7 mouse cellular contexts compared by ENCODE assay signal in genomic region chr3:121722971-121723844, GRCm38 (mm10). TPM values are rescaled to one million over a fixed set of nuclear protein-coding genes. Genes with fewer than 3 reads are reported as not detected.
DNase-seq lines count a peak whose midpoint lies in the region; ATAC-seq and TF ChIP-seq lines count a peak whose summit lies in the region.

F3 (plus strand) TSS chr3:121723537.

- peaks cover 15% of the 10 kb centered on the region; the same call in 1 of the 2 replicates for H3K4me1 ChIP-seq in kidney, adult 2 months (ENCODE audit: control insufficient read depth, insufficient read depth, low read length)
- H3K4me1 ChIP-seq in limb, embryonic 13.5 days, result peaks cover 39% of the 10 kb centered on the region
- H3K4me1 ChIP-seq in midbrain, embryonic 14.5 days (ENCODE audit: control insufficient read depth, insufficient read depth, low read length), result peaks cover 15% of the 10 kb centered on the region

- H3K9ac ChIP-seq in limb, embryonic 13.5 days, result peak within 1 kb of the TSS; percentile 66
- peak within 1 kb of the TSS; percentile 65 for H3K9ac ChIP-seq in midbrain, embryonic 14.5 days (replicated peaks; ENCODE audit: low read length)

- peak; percentile 75 for TF ChIP-seq CTCF in kidney, adult 2 months (conservative IDR thresholded peaks at IDR 0.05; ENCODE audit: insufficient read depth, insufficient read length, low read depth, low read length)

- no peaks in the 10 kb centered on the region for H3K36me3 ChIP-seq in kidney, adult 2 months (ENCODE audit: control insufficient read depth, insufficient read depth, low read length)
- no peaks in the 10 kb centered on the region for H3K36me3 ChIP-seq in limb, embryonic 13.5 days
- no peaks in the 10 kb centered on the region for H3K36me3 ChIP-seq in midbrain, embryonic 14.5 days (ENCODE audit: control insufficient read depth, insufficient read depth, low read length)

- no peaks in the 10 kb centered on the region for H3K9me3 ChIP-seq in limb, embryonic 13.5 days
- no peaks in the 10 kb centered on the region for H3K9me3 ChIP-seq in midbrain, embryonic 14.5 days (ENCODE audit: control insufficient read depth, low read length)

- H3K4me3 ChIP-seq in kidney, adult 2 months (ENCODE audit: insufficient read depth, low read depth, low read length), result peak within 1 kb of the TSS; percentile 59
- peak within 1 kb of the TSS; percentile 68 for H3K4me3 ChIP-seq in limb, embryonic 13.5 days
- H3K4me3 ChIP-seq in midbrain, embryonic 14.5 days (replicated peaks; ENCODE audit: low read depth, low read length), result peak within 1 kb of the TSS; percentile 62

- ATAC-seq in limb, embryonic 13.5 days (ENCODE audit: low FRiP score, low read depth), result peak; percentile 93
- ATAC-seq in midbrain, embryonic 14.5 days (ENCODE audit: low FRiP score, low TSS enrichment), result peak; percentile 81

- peak within 1 kb of the TSS; percentile 85 for H3K4me2 ChIP-seq in limb, embryonic 13.5 days (replicated peaks)
- H3K4me2 ChIP-seq in midbrain, embryonic 14.5 days (ENCODE audit: low read length), result peak within 1 kb of the TSS; percentile 87

- under 1% methylated on average over 71 of the region's 73 CpGs for WGBS in kidney, adult 2 months
- WGBS in limb, embryonic 13.5 days, result under 1% methylated on average over 69 of the region's 73 CpGs
- under 1% methylated on average over 73 of the region's 73 CpGs for WGBS in midbrain, embryonic 14.5 days

- peak; percentile 15 for TF ChIP-seq POLR2A in kidney, adult 2 months (IDR thresholded peaks at IDR 0.05; ENCODE audit: low read depth, low read length)

- DNase-seq in adrenal gland, postnatal 10 days, result peak; percentile 87
- DNase-seq in embryo, embryonic 9.5 days (ENCODE audit: extremely low spot score), result peak; percentile 90
- peak; percentile 80 to 85 for DNase-seq in heart, adult 18-20 months
- DNase-seq in kidney, adult 2 months, result peak; percentile 95
- peak; percentile 91 for DNase-seq in midbrain, embryonic 14.5 days
- DNase-seq in spleen, postnatal 14 days (ENCODE audit: low spot score in 2 of 2), result peak; percentile 20 to 45

- H3K27me3 ChIP-seq in kidney, adult 2 months (replicated peaks; ENCODE audit: control insufficient read depth, insufficient read depth, low read length), result no peaks in the 10 kb centered on the region
- peaks cover 35% of the 10 kb centered on the region for H3K27me3 ChIP-seq in limb, embryonic 13.5 days
- 0 out of 2 replicates have a peak, but pooled peaks cover 4% of the 10 kb centered on the region for H3K27me3 ChIP-seq in midbrain, embryonic 14.5 days (ENCODE audit: control insufficient read depth, insufficient read depth, low read length)

- peak within 1 kb of the TSS; percentile 79 for H3K27ac ChIP-seq in kidney, adult 2 months (ENCODE audit: insufficient read depth, low read depth, low read length)
- H3K27ac ChIP-seq in limb, embryonic 13.5 days, result no peak within 1 kb of the TSS
- peak within 1 kb of the TSS; percentile 45; the same call in 1 of the 2 replicates for H3K27ac ChIP-seq in midbrain, embryonic 14.5 days (replicated peaks; ENCODE audit: low read depth, low read length)

RNA-seq across cellular contexts. Expression of gene F3, which starts in this region (rescaled TPM):
- total RNA-seq in adrenal gland, postnatal 10 days (2021), result 10 to 100 TPM; 20.6 to 23.0 TPM
- 10 to 100 TPM; 19.7 to 24.8 TPM for total RNA-seq in heart, adult 18-20 months (2021)
- 16.8 and 17.4 TPM in 2 replicates for polyA plus RNA-seq in kidney, adult 2 months (2012; rRNA removed)
- polyA plus RNA-seq in limb, embryonic 13.5 days (2015; fragmentation: Nextera tagmentation; extraction: Ambion mirVana), result 8.6 and 9.2 TPM in 2 replicates
- 6.9 and 7.2 TPM in 2 replicates for polyA plus RNA-seq in midbrain, embryonic 14.5 days (2014; fragmentation: Nextera tagmentation; extraction: Ambion mirVana)

Comparison
In these comparisons a context has a peak if more than half of its experiments do, and no peak if none do; other contexts are left out.
1. DNase-seq: peak in every context shown above with its lines; median percentile 95 in kidney, adult 2 months; 91 in midbrain, embryonic 14.5 days; 90 in embryo, embryonic 9.5 days; 87 in adrenal gland, postnatal 10 days; 82 in heart, adult 18-20 months; 32 in spleen, postnatal 14 days.